In the genomic region with DNA sequence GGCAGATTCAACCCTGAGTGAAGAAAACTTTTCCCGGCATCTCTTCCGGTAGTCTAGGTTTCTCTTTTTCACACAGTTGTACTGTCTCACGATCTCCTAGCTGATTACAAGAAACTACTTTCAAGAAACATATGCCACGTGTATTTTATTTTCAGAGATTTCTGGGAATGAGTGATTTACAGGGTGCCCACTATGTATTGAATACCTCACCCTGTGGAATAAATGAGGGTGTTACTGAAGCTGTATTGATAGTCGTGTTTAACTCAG, we compare ENCODE assay signal across 10 mouse cellular contexts. TPM values are rescaled to one million over a fixed set of nuclear protein-coding genes. Genes with fewer than 3 reads are reported as not detected.
DNase-seq lines count a peak whose midpoint lies in the region; ATAC-seq and TF ChIP-seq lines count a peak whose summit lies in the region.
"Had no signal": no experiment of that assay in that cellular context is flagged by ENCODE, and none has a peak within 500 bp of the region (broad histone marks: within the 10 kb centered on the region; RNA-seq: fewer than 3 reads in every experiment).

No protein-coding gene starts in this region.

- peak overlapping the region; percentile 59 for H3K4me2 ChIP-seq in lung, embryonic 14.5 days
- H3K4me2 ChIP-seq in forebrain, embryonic 11.5 days (ENCODE audit: low read depth, low read length, severe bottlenecking): peak overlapping the region; percentile 76
- H3K4me2 ChIP-seq in neural tube, embryonic 14.5 days (ENCODE audit: low read depth, low read length): peak overlapping the region; percentile 97

- H3K9ac ChIP-seq in lung, embryonic 14.5 days: peak overlapping the region; percentile 62
- H3K9ac ChIP-seq in forebrain, embryonic 11.5 days (ENCODE audit: low read length): peak overlapping the region; percentile 87
- no peak overlapping the region; the same call in 1 of the 2 replicates for H3K9ac ChIP-seq in neural tube, embryonic 14.5 days (replicated peaks; ENCODE audit: low read depth, low read length)

- H3K4me1 ChIP-seq in lung, embryonic 14.5 days (ENCODE audit: insufficient read depth): no peaks in the 10 kb centered on the region
- no peaks in the 10 kb centered on the region for H3K4me1 ChIP-seq in forebrain, embryonic 11.5 days (replicated peaks; ENCODE audit: control insufficient read depth, insufficient read depth, low read length)
- peaks cover 6% of the 10 kb centered on the region; the same call in 1 of the 2 replicates for H3K4me1 ChIP-seq in limb, embryonic 10.5 days
- H3K4me1 ChIP-seq in neural tube, embryonic 14.5 days (ENCODE audit: control insufficient read depth, insufficient read depth, low read length): no peaks in the 10 kb centered on the region

- 3% methylated on average over 5 of the region's 5 CpGs for WGBS in lung, embryonic 14.5 days
- WGBS in forebrain, embryonic 11.5 days: 19% methylated on average over 5 of the region's 5 CpGs
- WGBS in limb, embryonic 10.5 days: 10% methylated on average over 5 of the region's 5 CpGs
- WGBS in neural tube, embryonic 14.5 days: 5% methylated on average over 5 of the region's 5 CpGs

- no peak for DNase-seq in lung, embryonic 14.5 days
- no peak for DNase-seq in lung, postnatal 36 days
- no peak for DNase-seq in forebrain, embryonic 11.5 days (ENCODE audit: low spot score)
- no peak for DNase-seq in limb, embryonic 10.5 days (ENCODE audit: low spot score)
- no peak for DNase-seq in left cerebral cortex, postnatal 36 days (ENCODE audit: low spot score in 2 of 2)
- no peak for DNase-seq in cerebellum, postnatal 10 days
- no peak for DNase-seq in cerebellum, postnatal 4 days (ENCODE audit: low spot score in 2 of 2)
- DNase-seq: thymus, adult 2 months had no signal

- H3K9me3 ChIP-seq in lung, embryonic 14.5 days (ENCODE audit: low read depth, low read length): peaks cover 8% of the 10 kb centered on the region; the same call in 1 of the 2 replicates
- H3K9me3 ChIP-seq in forebrain, embryonic 11.5 days (ENCODE audit: control insufficient read depth, low read length): no peaks in the 10 kb centered on the region; the same call in 1 of the 2 replicates
- H3K9me3 ChIP-seq in limb, embryonic 10.5 days (replicated peaks): no peaks in the 10 kb centered on the region
- no peaks in the 10 kb centered on the region for H3K9me3 ChIP-seq in neural tube, embryonic 14.5 days (ENCODE audit: control insufficient read depth, low read length)

- no peaks in the 10 kb centered on the region for H3K27me3 ChIP-seq in lung, embryonic 14.5 days (ENCODE audit: insufficient read depth, low read length)
- no peaks in the 10 kb centered on the region for H3K27me3 ChIP-seq in forebrain, embryonic 11.5 days (ENCODE audit: control insufficient read depth, insufficient read depth, low read length)
- H3K27me3 ChIP-seq in limb, embryonic 10.5 days (ENCODE audit: low read depth, poor library complexity, severe bottlenecking): no peaks in the 10 kb centered on the region
- H3K27me3 ChIP-seq in neural tube, embryonic 14.5 days (ENCODE audit: control insufficient read depth, insufficient read depth, low read length): no peaks in the 10 kb centered on the region

- peak overlapping the region; percentile 55 for H3K4me3 ChIP-seq in lung, embryonic 14.5 days (ENCODE audit: low read depth, low read length)
- H3K4me3 ChIP-seq in forebrain, embryonic 11.5 days (ENCODE audit: low read depth, low read length): peak overlapping the region; percentile 57
- H3K4me3 ChIP-seq in limb, embryonic 10.5 days: peak overlapping the region; percentile 69
- peak overlapping the region; percentile 52 for H3K4me3 ChIP-seq in neural tube, embryonic 14.5 days (ENCODE audit: low read depth, low read length)

- TF ChIP-seq CTCF in lung, embryonic 14.5 days (IDR thresholded peaks at IDR 0.05; ENCODE audit: low read depth): no peak

- intact Hi-C loops in left cerebral cortex, postnatal 36 days (cut with DNase I): no loop called here

- peak; percentile 12 for ATAC-seq in lung, embryonic 14.5 days (ENCODE audit: insufficient read depth)
- peak; percentile 33; the same call in 1 of the 2 replicates for ATAC-seq in forebrain, embryonic 11.5 days (replicated peaks; ENCODE audit: low FRiP score)
- ATAC-seq in neural tube, embryonic 14.5 days (ENCODE audit: low read depth): 0 out of 2 replicates have a peak, but pooled peaks have one; percentile 41

- peak overlapping the region; percentile 75; the same call in 1 of the 2 replicates for H3K27ac ChIP-seq in lung, embryonic 14.5 days (ENCODE audit: low read depth)
- H3K27ac ChIP-seq in forebrain, embryonic 11.5 days (ENCODE audit: low read depth, low read length): no peak overlapping the region
- peak overlapping the region; percentile 97 for H3K27ac ChIP-seq in limb, embryonic 10.5 days
- H3K27ac ChIP-seq in neural tube, embryonic 14.5 days (ENCODE audit: low read depth, low read length): no peak overlapping the region

- H3K36me3 ChIP-seq in lung, embryonic 14.5 days (ENCODE audit: insufficient read depth): 0 out of 2 replicates have a peak, but pooled peaks cover 3% of the 10 kb centered on the region
- no peaks in the 10 kb centered on the region for H3K36me3 ChIP-seq in forebrain, embryonic 11.5 days (ENCODE audit: control insufficient read depth, insufficient read depth, low read length)
- peaks cover 15% of the 10 kb centered on the region for H3K36me3 ChIP-seq in limb, embryonic 10.5 days
- H3K36me3 ChIP-seq in neural tube, embryonic 14.5 days (ENCODE audit: control insufficient read depth, insufficient read depth, low read length): no peaks in the 10 kb centered on the region

RNA-seq across cellular contexts. Expression of gene Pabpc4l, which starts 0.2 kb away (rescaled TPM):
- polyA plus RNA-seq in lung, embryonic 14.5 days (2014; fragmentation: Nextera tagmentation; extraction: Ambion mirVana): 15.4 and 15.5 TPM in 2 replicates
- polyA plus RNA-seq in forebrain, embryonic 11.5 days (2014; fragmentation: Nextera tagmentation; extraction: Ambion mirVana): 7.0 and 8.4 TPM in 2 replicates
- 15.9 and 22.6 TPM in 2 replicates for polyA plus RNA-seq in limb, embryonic 10.5 days (2016; fragmentation: Nextera tagmentation; extraction: Ambion mirVana)
- 1.3 and 3.5 TPM in 2 replicates for polyA plus RNA-seq in neural tube, embryonic 14.5 days (2014; fragmentation: Nextera tagmentation; extraction: Ambion mirVana)
- 1 to 10 TPM in 1 of 2 experiments, under 1 TPM in 1; 0.52 to 1.8 TPM for total RNA-seq in left cerebral cortex, postnatal 36 days (2021)
- polyA plus RNA-seq: erythroblast, embryonic 14.5 days had no signal

Comparison
In these comparisons a context has a peak if more than half of its experiments do, and no peak if none do; other contexts are left out.
1. H3K27ac ChIP-seq: peak in lung, embryonic 14.5 days (single experiment) and limb, embryonic 10.5 days (single experiment); none in forebrain, embryonic 11.5 days (single experiment) and neural tube, embryonic 14.5 days (single experiment).
2. Peak in every context shown above with its lines, with median percentiles within 50 percentile points of each other: ATAC-seq, H3K4me2 ChIP-seq and H3K4me3 ChIP-seq.